Mouse (Mus musculus) myocyte (in vitro differentiated cells): ENCODE results near the gene Sdk2.

Source experiments
- MYOG ChIP-seq, 3 experiments: IDR thresholded peaks; one replicate each; pipeline ENCODE4 v1.6.1; 2011; ENCODE audit warnings: control low read depth in 2 of 3, low read depth in 2 of 3, mild to moderate bottlenecking in 2 of 3; ENCODE audit not compliant: insufficient read length in 2 of 3, control insufficient read depth in 1 of 3, insufficient read depth in 1 of 3
- TCF12 ChIP-seq: IDR thresholded peaks from one replicate; pipeline ENCODE4 v1.6.1; 2011; ENCODE audit warnings: mild to moderate bottlenecking, control low read depth; ENCODE audit not compliant: poor library complexity, insufficient read depth, severe bottlenecking
- USF1 ChIP-seq: IDR thresholded peaks from one replicate; pipeline ENCODE4 v1.6.1; 2011; ENCODE audit warnings: low read depth, mild to moderate bottlenecking, control low read depth, moderate library complexity

DNA sequence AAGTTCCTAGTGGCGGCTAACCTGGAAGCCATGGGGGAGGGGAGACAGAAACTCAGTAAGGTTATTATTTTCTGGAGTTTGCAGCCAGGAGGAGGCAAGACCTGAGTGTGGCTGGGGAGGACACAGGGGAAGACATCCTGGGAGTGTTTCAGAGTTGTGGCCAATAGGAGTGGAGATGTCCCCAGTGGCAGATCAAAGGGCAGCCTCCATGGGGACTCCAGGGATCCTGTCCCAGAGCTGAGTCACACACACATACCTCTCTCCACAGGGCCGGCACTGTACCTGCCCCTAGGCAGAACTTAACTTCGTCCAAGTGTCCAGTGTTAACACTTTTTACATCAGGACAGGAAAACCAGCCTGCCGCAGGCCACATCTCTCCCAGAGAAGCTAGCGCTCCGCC is 331.7 kb downstream of the Sdk2 start:
- TF ChIP-seq USF1 = no peak
- TF ChIP-seq TCF12 = no peak
- no peak for TF ChIP-seq MYOG (IDR thresholded peaks at IDR 0.05; ENCODE audit: control insufficient read depth in 1 of 3, insufficient read depth in 1 of 3, insufficient read length in 2 of 3, low read depth in 2 of 3)
